Mouse (Mus musculus) right cerebral cortex, postnatal 14 days (tissue): ENCODE measurements around the gene D630045J12Rik.

ENCODE experiments used
- DNase-seq: peaks from one replicate; pipeline ENCODE4 v3.0.0; 2022

The D630045J12Rik gene

DNA sequence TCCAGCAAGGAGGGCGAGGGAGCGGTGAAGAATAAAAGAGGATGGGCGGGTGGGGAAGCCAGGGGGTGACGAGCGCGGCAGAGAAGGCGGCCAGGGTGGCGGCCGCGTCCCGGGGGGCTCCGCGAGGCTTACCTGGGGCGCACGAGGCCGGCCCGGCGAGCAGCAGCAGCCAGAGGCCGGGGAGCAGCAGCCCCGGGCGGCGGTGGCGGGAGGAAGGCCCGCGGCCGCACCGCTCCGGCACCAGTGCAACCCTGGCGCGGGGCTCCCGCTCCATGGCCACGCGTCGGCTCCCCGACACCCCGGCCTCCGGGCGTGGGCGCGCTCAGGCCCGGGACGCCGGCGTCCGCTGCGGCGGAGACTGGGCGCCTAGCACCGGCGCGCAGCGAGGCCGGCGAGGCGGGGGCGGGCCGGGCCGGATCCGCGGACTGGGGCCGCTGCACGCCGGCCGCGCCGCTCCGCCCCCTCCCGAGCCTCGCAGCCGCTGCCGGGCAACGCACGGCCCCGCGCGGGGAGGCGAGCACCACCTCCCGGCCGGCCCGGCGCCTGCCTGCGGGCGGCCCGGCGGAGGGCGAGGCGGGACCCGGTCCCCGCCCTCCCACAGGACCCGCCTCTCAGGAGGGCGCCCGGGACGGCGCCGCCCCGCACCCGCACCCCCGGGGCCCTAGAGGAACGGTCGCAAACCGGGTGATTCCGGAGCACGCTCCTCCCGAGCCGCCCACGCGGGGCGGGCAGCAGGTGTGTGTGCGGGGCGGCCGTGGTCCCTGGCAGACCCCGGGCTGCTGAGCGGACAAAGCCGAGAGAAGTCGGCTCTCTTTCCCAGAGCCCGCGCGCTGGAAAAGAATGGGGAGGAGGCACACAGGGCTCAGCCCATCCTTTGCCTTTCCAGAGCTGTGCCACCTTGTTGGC lies at the start of gene D630045J12Rik:
TSS of gene D630045J12Rik (minus strand) at position 274 of the 906 bp plus-strand sequence.
- DNase-seq = peak; percentile 69

DNA sequence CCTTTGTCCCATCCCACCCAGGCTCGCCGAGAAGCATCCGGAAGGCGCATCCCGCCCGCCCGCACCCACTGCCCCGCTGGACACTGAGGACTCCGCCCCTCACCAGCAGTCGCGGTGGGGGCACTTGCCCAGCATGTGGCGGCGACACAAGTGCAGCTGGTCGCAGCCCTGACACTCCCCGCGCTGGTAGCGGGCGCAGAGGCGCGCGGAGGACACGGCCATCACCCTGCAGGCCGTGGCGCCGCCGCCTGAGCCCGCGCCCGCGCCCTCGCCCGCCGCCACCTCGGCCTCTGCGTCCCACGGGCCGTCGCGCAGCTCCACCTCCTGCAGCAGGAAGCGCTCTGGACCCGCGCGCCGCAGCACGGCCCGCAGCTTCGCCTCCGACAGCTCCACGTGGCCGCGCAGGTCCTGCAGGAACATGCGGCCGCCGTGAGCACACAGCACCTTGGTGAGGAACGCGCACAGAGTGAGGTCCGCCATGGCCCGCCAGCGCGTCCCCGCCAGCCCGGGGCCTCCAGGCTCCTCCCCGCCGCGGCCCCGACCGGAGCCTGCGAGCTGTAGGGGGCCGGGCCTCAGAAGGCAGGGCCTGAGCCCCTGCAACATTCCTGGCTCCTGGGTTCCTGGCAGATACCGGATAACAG lies 45.1 kb upstream of the D630045J12Rik start, which contains the start of gene Zc3hav1l:
TSS of gene Zc3hav1l (minus strand) at position 499 of the 641 bp plus-strand sequence.
- peak; percentile 62 for DNase-seq

DNA sequence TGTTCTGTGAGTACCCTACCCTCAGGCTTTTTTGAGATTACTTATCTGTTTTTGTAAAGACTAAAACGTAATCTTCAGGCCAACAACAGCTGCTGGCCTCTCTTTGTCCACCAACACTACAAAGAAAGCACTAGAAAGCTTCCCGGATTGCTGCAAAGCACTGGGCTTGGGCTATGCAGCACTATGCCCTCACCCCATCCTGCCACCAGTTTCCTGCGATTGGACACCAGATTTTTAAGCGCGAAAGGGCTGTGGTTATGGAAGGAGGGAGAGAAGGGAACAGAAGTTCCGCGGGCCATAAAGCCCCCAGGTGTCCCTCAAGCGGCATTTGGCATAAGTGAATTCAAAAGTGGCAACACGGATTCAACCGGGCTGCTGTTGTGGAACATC lies 44.4 kb upstream of the D630045J12Rik start:
- DNase-seq = no peak

DNA sequence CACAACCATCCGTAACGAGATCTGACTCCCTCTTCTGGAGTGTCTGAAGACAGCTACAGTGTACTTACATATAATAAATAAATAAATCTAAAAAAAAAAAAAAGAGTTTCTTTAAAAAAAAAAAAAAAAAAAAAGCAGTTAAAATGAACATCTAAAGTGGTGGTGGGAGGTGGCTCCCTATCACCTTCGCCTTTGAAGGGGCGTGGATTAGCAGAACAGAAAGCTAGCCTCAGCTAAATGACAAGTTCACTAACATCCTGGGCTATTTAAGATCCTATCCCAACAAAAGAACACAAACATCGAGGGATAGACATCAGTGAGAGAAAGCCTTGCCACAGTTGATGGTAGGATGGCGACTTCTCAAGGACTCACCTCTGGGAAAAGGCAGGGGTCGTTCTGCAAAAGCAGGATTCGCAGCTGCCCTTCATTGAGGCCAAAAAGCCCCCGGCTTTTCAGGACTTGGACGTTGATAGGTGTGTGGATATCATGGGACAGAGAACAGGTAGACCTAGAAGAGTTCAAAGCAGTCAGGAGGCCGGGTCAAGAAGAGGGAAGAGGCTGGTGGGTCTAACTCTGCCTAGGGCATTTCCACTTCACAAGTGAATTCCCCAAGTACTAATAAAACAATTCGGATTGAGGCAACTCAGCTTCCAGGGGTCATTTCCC lies 43.9 kb upstream of the D630045J12Rik start:
- no peak for DNase-seq

DNA sequence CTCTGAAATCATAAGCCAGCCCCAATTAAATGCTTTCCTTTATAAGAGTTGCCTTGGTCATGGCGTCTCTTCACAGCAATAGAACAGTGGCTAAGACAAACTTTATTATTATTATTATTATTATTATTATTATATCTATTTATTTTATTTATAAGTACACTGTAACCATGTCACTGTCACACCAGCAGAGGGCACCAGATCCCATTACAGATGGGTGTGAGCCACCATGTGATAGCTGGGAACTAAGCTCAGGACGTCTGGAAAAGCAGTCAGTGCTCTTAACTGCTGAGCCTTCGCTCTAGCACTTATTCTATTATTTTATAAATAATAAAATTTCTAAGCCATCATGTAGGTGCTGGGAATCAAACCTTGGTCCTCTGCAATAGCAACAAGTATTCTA lies 39.9 kb upstream of the D630045J12Rik start:
- no peak for DNase-seq

DNA sequence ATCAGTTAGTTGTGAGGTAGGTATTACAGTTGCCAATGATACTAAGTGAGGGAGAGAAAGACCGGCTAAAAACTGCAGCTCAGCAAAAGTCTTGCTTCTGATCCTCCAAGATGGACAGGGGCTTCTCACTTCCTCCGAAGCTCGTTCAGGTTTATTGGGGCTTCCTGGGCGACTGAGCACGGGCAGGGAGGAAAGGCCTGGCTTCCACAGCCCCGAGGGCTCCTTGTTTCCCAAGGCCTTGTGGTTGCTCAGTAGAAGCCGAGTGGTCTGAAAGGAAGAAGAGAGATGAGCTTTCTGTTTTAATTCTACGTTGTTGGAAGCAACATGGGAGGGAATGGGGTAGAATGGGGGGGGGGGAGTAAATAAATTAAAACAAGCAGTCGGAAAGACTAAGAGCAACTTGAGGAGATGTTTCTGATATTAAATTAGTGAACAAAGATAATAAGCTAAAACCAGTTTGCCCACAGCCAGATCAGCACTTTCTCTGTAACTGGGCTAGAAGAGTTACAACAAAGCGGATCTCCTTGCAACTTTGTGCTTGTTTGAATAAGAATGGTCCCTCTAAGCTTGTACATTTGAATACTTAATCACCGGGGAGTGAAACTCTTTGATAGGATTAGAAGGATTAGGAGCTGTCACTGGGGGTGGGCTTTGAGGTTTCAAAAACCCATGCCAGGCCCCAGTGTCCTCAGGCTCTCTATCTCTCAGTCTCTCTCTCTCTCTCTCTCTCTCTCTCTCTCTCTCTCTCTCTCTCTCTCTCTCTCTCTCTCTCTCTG lies 39.2 kb upstream of the D630045J12Rik start:
- no peak for DNase-seq

DNA sequence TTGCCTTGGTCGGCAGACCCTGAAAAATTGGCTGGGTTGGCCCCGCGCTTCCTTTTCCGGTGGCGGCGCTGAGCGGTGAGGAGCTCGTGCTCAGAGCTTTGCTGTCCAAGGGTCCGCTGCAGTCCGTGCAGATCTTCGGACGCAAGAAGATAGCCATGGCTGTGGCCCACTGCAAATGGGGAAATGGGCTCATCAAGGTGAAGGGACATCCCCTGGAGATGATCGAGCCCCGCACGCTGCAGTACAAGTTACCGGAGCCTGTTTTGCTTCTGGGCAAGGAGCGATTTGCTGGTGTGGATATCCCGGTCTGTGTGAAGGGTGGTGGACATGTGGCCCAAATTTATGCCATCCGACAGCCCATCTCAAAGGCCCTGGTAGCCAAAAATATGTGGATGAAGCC lies 30.6 kb upstream of the D630045J12Rik start:
- no peak for DNase-seq

DNA sequence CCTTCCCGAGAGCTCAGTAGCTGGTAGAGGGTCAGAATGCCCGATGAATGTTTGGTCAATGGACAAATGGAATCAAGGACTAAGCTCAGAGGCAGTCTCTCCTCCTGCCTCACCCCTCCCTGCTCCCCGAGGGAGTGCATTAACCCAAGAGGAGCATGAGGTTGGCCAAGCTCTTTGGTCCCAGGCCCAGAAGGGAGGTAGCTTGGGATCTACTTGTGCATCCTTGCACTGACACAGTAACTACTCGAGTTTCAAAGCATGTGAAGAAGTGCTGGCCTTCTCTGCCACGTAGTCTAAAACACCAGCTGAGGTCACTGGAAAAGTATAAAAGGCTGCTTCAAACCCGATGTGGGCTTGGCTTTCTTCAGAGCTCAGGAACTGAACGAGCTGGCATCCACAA lies 10.7 kb upstream of the D630045J12Rik start:
- DNase-seq = no peak

DNA sequence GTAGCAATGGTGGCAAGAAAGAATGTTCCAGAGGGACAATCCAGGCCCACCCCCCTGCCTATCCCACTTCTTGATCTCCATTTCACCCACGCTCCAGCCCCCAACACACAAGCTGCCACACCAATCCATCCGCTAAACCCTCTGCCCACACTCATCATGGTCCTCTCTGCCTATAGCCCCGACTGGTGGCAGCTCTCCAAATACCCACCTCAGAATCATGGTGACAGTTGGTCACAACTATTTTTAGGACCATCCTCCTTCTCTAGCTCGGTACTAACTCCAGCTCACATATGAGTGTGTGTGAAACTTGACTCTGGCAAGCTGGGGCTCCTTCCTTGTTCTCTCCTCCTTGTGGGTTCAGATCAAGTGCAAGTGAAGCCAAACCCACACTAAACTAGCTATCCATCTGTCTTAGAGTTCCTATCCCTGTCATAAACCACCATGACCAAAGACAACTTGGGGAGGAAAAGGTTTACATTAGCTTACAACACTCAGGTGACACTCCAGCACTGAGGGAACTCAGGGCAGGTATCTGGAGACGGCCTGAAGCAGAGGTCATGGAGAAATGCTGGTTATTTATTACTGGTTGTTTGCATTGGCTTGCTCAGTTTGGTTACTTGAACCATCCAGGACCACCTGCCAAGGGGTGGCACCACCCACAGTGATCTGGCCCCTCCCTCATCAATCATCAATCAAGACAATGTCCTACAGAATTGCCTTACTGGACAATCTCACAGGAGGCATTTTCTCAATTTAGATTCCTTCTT lies 9.8 kb upstream of the D630045J12Rik start:
- DNase-seq = peak; percentile 65

DNA sequence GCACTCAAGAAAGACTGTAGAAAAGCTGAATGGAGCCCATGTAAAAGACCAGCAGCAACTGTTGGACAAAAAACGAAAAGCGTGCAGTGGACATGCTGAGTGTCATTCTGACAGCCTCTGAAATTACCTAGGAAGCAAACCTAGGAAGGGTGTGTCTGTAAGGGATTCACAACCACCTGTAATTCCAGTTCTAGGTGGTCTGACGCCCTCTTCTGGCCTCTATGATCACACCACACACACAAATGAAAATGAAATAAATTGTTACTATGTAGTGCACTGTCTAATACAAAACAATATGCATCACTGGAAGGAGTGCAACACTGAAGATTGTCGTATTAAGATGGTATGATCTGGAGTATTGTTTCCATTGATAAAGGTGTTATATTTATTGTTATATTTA lies 8.1 kb upstream of the D630045J12Rik start:
- DNase-seq = no peak

DNA sequence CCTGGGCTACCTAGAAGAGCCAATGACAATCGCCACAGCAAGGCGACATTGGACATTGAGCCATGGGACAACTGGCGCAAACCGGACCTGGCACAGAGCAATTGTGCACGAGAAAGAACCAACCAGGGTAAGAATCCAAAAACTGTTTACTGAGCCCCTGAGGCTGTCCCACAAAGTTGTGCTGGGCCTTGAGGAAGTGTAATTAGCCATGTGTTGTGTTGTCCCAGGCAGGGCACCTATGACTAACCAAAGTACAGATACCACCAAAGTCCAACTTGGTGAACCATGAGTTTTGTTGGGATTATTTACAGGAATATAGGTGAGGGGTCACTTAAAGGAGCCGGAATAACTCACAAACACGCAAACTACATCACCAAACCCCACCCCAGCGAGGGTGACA lies 3.7 kb upstream of the D630045J12Rik start:
- DNase-seq = no peak

DNA sequence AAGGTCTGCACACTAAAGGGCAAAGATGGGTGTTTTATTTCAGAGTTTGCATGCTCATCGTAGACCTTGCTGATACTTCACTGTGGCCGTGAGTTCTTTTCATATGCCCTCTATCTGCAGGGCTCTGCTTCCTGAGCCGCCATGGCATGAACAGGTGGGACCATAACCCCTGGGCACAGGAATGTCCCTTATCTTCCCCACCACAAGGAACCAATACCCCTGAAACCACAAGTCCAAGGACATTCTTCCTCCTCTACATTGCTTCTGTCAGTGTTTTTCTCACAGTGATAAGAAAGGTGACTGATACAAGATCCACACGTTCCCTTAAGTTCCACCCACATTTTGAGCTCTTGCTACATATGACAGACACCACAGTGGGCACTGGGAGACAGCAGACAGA lies 3.0 kb upstream of the D630045J12Rik start:
- DNase-seq = no peak

DNA sequence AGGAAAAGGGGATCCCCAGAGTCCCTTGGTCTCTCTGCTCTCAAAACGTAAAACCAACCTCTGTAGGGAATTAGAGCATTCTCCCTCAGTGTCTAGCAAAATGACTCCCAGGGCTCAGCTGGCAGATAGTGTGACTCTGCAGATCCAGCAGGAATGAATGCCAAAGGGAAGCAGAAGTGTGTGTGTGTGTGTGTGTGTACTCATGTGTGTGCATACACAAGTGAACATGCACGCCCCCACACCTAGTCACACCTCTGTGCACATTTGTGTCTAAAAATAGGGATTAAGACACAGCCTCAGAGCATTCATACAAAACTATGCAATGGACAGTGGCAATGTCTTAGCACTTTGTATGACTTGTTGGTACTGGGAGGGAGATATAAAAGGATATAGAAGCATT lies 2.0 kb upstream of the D630045J12Rik start:
- no peak for DNase-seq

DNA sequence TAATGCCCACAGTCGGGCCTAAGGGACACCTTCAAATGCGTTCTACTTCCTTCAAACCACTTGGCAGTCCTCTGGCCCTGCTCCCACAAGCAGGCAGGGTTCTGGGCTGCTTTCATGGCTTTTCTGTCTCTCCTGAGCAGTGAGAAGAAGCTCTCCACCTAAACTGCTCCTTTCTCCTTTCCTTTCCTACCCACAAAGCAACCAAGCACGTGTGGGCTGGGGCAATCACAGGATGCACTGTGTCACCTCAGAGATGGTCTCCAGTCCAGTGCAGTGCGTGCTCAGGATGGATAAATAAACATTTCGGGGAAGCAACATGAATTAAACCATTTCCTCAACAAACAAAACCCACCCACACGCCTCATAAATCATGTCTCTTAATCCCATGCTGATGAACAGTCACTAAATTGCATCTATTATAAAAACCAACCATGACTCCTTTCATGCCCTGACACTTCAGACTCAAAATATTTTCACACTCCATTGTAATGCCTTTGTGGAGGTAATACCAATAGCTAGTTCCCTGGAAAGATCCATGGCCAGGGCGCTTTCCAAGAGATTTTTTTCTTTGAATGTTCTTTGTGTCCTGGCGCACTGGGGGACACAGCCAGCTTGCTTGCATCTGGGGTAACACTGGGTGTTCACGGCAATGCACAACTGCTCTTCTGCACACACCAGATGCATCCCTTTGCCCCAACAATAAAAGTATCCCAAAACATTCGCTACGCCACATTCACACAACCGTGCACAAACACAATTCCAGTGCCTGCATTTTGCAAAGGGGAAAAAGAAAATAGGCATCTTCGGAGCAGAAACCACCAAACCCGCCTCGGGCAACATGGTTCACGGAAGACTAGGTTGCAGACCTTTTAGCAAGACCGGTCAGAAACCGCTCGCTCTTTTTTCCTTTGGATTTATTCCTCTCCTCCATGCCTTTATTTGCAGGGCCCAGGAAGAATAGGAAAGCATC lies 758 bp downstream of the D630045J12Rik start:
- DNase-seq = no peak

DNA sequence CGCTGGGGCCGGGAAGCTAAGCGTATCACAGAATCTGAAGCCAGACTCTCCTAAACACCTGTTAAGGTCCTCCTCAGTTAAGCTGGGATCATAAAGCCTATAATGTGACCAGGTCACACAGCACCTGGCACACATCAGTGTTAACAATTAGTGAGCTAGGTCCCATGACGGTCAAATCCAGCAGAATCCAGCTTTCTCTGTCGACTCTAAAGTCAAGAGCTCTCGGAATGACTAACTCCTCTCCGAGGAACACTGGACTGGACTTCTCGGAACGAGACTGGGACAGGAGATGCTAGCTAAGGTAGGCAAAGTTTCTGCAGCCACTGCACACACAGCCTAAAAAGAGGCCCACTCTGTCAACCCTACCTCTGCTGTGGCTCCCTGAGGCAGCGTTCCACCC lies 1.7 kb downstream of the D630045J12Rik start:
- no peak for DNase-seq

DNA sequence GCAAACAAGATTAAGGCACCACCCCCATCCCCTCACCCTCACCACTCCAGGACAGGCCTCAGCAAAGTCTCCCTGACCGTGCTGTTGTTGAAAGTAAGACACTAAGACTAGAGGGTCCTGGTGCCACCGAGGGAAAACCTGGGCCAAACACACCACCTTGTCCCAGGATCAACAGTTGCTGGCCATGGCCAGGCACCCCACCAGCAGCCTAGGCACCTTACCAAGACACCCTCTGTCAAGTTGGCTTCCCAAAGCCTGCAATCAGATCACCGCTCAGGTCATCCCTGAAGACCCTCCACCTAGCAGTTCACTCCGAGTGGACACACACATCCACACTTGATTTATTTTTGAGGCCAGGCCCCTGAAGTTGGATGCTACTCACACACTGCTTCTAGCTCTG lies 2.3 kb downstream of the D630045J12Rik start:
- no peak for DNase-seq

DNA sequence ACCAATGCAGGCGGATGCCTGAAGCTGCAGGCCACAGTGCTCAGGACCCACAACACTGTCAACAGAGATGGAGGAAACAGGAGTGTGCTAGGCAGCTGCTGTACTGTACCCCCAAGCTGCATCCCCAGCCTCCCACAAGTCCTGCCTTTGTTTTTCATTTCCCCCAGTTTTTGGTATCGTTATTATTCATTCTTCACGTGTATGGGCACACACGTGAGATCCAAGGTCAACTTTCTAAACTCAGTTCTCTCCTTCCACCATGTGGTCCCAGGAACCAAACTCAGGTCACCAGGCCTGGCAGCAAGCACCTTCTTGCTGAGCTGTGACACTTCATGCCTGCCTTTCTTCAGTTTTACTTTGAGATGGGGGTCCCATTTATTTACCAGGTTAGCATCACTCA lies 6.4 kb downstream of the D630045J12Rik start:
- no peak for DNase-seq

DNA sequence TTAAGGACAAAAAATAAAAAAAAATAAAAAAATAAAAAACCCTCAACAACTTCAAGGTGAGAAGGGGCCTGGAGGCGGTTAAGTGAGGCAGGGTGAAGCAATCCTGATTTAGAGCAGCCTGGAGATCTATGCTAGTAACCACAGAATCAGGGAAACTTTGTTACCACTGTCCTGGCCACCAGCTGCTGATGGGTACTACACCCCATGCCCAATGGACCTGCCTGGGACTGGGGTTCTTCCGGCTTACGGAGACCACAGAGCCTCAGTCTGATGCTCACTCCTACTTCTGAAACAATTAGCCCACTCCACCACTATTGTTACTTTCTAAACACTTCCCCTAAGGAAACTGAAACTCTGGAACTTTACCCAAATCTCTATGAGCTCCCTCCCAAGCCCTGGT lies 9.0 kb downstream of the D630045J12Rik start:
- DNase-seq = no peak

DNA sequence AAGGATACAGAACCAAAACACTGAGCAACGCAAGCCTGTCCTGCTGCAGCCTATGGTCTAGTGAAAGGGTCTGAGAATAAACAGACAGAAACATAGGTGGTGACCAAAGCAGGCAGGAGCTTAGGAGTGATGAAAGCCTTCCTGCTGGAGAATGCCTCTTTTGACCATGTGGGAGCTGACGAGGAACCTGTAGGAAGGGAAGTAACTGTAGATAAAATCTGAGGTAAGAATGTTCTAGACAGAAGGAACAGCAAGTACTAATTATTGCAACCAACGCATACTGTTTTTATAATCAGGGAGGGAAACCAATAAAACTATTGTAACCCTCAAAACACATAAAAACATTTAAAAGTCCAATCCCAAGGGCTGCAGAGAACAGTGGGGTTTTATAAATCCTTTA lies 9.6 kb downstream of the D630045J12Rik start:
- no peak for DNase-seq

DNA sequence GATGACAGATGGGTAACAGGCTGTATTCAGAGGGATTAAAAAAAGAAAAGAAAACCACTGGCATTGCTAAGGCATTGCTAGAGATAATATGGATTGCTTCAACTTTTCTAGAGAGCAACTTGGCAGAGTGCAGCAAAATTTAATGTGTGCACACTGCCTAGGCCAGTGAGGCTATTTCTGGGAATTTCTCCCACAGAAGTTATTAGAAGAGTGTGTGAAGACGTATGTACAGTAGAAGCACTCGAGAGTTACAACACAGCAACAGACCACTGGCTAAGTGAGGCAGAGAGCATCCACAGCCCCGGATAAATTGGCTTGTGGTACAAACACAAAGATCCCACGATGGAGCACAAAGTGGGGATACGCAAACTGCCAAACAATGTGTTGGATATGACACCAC lies 11.0 kb downstream of the D630045J12Rik start:
- DNase-seq = no peak

DNA sequence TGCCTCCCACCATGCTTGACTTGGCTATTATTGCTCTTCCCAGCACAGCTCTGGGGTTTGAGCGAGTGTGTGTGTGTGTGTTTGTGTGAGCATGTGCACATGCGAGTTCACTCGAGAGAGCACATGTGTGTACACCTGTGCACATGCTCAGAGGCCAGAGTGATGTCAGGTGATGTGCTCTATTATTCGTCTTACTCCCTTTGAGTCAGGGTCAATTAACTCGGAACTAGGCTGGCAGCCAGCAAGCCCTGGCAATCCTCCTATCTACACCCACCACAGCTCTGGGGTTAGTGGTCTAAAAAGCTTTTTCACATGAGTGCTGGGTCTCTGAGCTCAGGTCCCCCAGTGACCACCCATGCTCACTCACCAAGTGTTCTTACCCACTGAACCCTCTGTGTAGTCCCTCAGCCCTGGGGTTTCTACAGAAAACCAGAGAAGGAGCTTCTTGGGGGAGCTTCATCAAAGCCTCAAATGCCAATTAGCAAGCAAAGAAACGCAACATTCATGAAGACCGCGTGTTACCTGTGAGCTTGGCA lies 11.4 kb downstream of the D630045J12Rik start:
- DNase-seq = no peak
